Mouse (Mus musculus): ENCODE results near the gene Fsd1. TPM values are rescaled to one million over a fixed set of nuclear protein-coding genes. Genes with fewer than 3 reads are reported as not detected.
A peak's percentile ranks its signal among the peaks of the same experiment; 100 is the strongest.

Fsd1 gene
- polyA plus RNA-seq, 1 experiment from 2014 or later = 9.8 TPM

DNA sequence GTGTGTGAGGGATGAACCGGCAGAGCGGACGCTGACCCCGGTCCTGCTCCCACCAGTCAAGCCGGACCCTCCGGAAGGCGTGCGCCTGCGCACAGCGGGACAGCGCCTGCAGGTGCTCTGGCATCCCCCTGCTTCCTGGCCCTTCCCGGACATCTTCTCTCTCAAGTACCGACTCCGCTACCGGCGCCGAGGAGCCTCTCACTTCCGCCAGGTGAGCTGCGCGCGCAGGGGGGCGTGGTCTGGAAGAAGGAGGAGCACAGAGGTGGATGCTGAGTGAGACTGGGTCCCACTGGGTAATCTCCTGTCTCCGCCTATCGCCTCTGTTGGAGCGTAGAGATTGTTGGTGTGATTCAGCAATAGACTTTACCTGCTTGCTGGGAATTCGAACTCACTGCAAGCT lies 30.2 kb upstream of the Fsd1 start:
- H3K9ac ChIP-seq = no peak overlapping the region
- no peaks in the 10 kb centered on the region; the same call in 1 of the 2 replicates for H3K27me3 ChIP-seq (replicated peaks)
- WGBS = 2% methylated on average over 26 of the region's 26 CpGs
- peak; percentile 25 for ATAC-seq (ENCODE audit: insufficient read depth, low FRiP score, low read depth)
- H3K4me1 ChIP-seq = peaks cover 19% of the 10 kb centered on the region
- H3K4me2 ChIP-seq = peak overlapping the region; percentile 62
- H3K36me3 ChIP-seq = 0 out of 2 replicates have a peak, but pooled peaks cover 3% of the 10 kb centered on the region
- peak overlapping the region; percentile 42 for H3K4me3 ChIP-seq (replicated peaks)
- H3K9me3 ChIP-seq = no peaks in the 10 kb centered on the region
- H3K27ac ChIP-seq = no peak overlapping the region

GRCm38 (mm10) chr17:55956591-55956990 lies 29.7 kb upstream of the Fsd1 start:
- Histone ChIP-seq H3K4me2 (peak overlapping the region; percentile 62), H3K27me3 (replicated peaks) (no peaks in the 10 kb centered on the region; the same call in 1 of the 2 replicates), H3K9ac (no peak overlapping the region), H3K4me1 (peaks cover 19% of the 10 kb centered on the region), H3K4me3 (replicated peaks) (peak overlapping the region; percentile 42), H3K36me3 (0 out of 2 replicates have a peak, but pooled peaks cover 7% of the 10 kb centered on the region), H3K27ac (no peak overlapping the region), H3K9me3 (no peaks in the 10 kb centered on the region)
- 30% methylated on average over 6 of the region's 6 CpGs for WGBS
- no peak for ATAC-seq (ENCODE audit: insufficient read depth, low FRiP score, low read depth)

DNA sequence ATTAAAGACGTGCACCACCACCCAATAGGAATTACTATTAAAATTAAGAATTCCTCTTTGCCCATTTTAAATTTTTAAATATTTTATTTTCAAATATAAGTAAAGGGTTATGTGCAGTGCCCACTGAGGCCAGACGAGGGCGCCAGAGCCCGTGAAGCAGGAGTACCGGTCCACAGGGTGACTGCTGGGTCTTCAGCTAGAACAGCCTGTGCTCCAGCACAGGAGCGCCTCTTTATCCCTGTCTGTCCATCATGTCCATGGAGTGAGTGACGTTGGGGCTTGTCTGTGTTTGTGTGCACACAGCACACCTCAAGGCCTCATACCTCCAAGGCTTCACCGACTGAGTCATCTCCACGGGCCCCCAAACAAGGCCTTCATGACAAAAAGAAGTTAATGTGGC lies 29.1 kb upstream of the Fsd1 start:
- Histone ChIP-seq H3K4me3 (replicated peaks) (no peak overlapping the region), H3K36me3 (peaks cover 8% of the 10 kb centered on the region; the same call in 1 of the 2 replicates), H3K9ac (no peak overlapping the region), H3K27ac (no peak overlapping the region), H3K9me3 (no peaks in the 10 kb centered on the region), H3K4me1 (peaks cover 19% of the 10 kb centered on the region), H3K4me2 (no peak overlapping the region), H3K27me3 (replicated peaks) (no peaks in the 10 kb centered on the region; the same call in 1 of the 2 replicates)
- 15% methylated on average over 9 of the region's 9 CpGs for WGBS
- ATAC-seq (ENCODE audit: insufficient read depth, low FRiP score, low read depth) = no peak

DNA sequence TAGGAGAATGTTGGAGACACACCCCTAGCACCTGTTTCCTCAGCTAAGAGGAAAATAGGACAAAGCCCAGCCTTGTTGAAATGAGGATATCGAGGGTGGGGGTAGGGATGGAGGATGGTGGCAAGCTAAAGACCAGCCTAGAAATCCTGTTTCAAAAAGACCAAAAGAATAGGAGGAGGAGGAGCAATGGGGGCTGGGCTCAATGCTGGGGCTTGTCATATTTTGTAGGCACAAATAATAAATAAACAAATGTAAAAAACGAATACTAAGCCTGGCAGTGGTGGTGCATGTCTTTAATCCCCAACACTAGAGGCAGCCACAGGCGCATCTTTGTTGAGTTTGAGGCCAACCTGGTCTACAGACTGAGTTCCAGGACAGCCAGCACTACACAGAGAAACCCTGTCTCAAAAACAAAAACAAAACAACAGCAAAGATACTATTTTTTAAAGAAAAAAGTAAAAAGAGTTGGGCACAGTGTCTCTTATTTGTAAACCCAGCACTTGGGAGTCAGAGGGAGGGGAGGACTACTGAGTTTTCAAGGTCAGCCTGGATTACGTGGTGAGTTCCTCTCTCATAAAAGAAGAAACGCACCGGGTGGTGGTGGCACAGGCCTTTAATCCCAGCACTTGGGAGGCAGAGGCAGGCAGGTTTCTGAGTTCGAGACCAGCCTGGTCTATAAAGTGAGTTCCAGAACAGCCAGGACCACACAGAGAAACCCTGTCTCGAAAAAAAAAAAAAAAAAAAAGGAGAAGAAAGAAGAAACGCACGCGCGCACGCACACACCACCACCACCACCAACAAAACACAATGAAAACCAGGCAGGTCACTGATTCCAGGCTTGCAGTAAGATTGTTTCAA lies 28.4 kb upstream of the Fsd1 start:
- Histone ChIP-seq H3K4me2 (peak overlapping the region; percentile 66), H3K36me3 (peaks cover 11% of the 10 kb centered on the region; the same call in 1 of the 2 replicates), H3K9me3 (no peaks in the 10 kb centered on the region), H3K4me1 (peaks cover 21% of the 10 kb centered on the region), H3K4me3 (replicated peaks) (peak overlapping the region; percentile 65), H3K27ac (peak overlapping the region; percentile 98), H3K9ac (no peak overlapping the region; the same call in 1 of the 2 replicates), H3K27me3 (replicated peaks) (no peaks in the 10 kb centered on the region; the same call in 1 of the 2 replicates)
- no peak for ATAC-seq (ENCODE audit: insufficient read depth, low FRiP score, low read depth)
- WGBS = 79% methylated on average over 13 of the region's 13 CpGs

DNA sequence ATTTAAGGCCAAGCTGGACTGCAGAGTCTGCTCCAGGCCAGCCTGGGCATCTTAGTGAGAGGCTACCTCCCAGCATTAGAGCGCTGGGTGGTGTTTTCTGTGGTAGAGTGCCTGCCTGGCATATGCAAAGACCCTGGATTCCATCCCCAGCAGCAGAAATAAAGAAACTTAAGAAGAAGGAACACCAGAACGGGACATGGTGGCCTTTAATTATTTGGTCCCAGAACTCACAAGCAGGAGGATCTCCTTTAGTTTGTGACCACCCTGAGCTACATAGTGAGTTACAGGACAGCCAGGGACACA lies 27.8 kb upstream of the Fsd1 start:
- H3K4me2 ChIP-seq = peak overlapping the region; percentile 66
- H3K27me3 ChIP-seq (replicated peaks) = no peaks in the 10 kb centered on the region; the same call in 1 of the 2 replicates
- peaks cover 11% of the 10 kb centered on the region; the same call in 1 of the 2 replicates for H3K36me3 ChIP-seq
- H3K27ac ChIP-seq = peak overlapping the region; percentile 98
- peak overlapping the region; percentile 65 for H3K4me3 ChIP-seq (replicated peaks)
- 29% methylated on average over 2 of the region's 2 CpGs for WGBS
- no peak overlapping the region; the same call in 1 of the 2 replicates for H3K9ac ChIP-seq
- H3K4me1 ChIP-seq = peaks cover 24% of the 10 kb centered on the region
- ATAC-seq (ENCODE audit: insufficient read depth, low FRiP score, low read depth) = no peak
- H3K9me3 ChIP-seq = no peaks in the 10 kb centered on the region

DNA sequence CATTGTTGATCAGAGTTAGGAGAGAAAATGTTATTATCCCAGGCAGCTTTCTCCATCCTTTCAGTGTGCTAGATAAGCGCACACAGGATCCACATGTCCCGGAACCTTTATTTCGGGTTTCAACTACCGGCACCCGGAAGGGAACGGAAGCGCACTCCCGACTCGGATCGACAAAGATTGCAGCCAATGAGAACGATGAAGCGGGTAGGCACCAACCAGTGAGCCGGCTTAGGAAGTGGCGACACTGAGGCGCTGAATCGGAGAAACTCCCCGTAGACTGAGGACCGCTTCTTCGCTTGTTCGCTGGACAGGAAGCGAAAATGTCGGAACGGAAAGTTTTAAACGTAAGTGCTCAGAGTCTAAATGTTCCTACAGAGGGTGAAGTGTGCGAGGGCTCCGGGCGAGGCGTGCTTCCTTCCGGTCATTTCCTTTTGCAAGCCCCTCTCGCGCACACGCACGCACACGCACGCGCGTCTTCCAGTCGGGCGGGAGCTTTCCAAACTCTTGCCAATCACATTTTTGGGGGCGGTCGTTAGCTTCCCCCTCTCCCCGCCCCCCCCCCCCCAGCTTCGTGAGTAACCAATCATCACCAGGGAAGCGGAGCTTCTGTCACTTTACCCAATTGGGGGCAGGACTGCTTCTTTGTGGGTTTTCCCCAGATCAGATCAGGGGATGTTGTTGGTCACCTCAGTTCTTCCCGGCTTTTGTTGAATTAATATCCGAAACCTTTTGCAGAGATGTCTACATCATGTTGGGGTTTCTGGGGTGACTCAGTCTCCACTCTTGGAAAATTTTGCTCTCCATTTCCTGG lies 27.2 kb upstream of the Fsd1 start, which contains the start of gene Yju2:
Gene Yju2 (plus strand): TSS at position 182 of the 811 bp plus-strand sequence.
- Histone ChIP-seq H3K4me3 (replicated peaks) (peak within 1 kb of the TSS; percentile 65), H3K36me3 (peaks cover 11% of the 10 kb centered on the region; the same call in 1 of the 2 replicates), H3K27ac (peak within 1 kb of the TSS; percentile 98), H3K27me3 (replicated peaks) (no peaks in the 10 kb centered on the region; the same call in 1 of the 2 replicates), H3K4me1 (peaks cover 24% of the 10 kb centered on the region), H3K9ac (peak within 1 kb of the TSS; percentile 53; the same call in 1 of the 2 replicates), H3K4me2 (peak within 1 kb of the TSS; percentile 66), H3K9me3 (no peaks in the 10 kb centered on the region)
- ATAC-seq (ENCODE audit: insufficient read depth, low FRiP score, low read depth) = peak; percentile 92
- under 1% methylated on average over 45 of the region's 46 CpGs for WGBS

DNA sequence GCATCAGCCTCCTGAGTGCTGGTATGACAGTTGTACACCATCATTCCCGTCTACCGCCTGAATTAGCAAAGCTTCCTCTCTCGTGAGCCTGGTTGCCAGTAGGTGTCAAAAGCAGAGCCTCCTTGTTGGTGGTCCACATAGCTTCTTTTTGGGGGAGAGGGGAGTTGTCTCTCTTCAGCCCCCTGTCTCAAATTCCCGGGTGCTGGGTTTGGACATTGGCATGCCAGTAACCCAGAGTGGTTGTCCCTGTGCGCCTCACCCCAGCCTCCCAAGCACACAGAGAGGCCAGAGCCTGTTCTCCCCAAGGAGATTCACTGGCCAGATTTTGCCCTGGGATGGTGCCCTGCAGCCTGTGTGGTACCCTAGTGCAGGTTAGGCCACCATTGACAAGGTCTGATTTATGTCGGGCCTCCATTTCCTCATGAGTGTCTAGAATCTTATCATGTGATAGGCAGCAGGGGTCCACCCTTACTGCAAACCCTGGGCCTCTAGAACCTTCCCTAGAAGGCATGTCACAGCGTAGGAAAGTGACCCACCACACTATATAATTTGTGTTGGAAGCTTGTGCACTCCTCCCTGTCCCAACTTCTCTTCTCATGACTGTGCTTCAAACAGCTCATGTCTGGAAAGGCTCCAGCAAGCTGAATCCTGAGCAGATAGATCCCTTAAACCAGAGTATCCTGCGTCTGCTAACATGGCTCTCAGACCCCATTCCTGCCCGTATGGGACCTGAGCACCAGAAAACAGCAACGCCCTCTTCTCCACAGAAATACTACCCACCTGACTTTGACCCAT lies 26.2 kb upstream of the Fsd1 start:
- Histone ChIP-seq H3K4me1 (peaks cover 24% of the 10 kb centered on the region), H3K4me3 (replicated peaks) (peak overlapping the region; percentile 65), H3K9me3 (no peaks in the 10 kb centered on the region), H3K36me3 (peaks cover 20% of the 10 kb centered on the region), H3K9ac (peak overlapping the region; percentile 16; the same call in 1 of the 2 replicates), H3K27me3 (replicated peaks) (no peaks in the 10 kb centered on the region; the same call in 1 of the 2 replicates), H3K27ac (peak overlapping the region; percentile 98), H3K4me2 (peak overlapping the region; percentile 66)
- WGBS = 68% methylated on average over 10 of the region's 10 CpGs
- ATAC-seq (ENCODE audit: insufficient read depth, low FRiP score, low read depth) = no peak

DNA sequence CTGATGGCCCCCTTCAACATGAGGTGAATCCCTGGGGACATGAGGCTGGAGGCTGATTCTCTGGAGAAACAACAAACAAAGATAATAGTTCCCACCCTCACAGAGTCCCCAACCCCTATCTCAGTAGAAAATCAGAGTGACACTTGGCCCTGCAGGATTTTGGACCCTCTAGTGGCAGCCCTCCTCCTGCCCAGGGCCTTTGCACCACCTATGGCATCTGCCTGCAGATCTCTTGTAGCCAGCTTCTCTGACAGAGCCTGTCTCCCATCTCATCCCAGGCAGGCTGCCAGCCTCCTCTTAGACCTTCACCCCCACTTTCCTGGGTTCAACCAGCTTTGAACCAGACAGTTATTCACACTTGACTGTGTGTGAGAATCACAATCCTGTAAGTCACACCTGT lies 25.5 kb upstream of the Fsd1 start:
- peaks cover 24% of the 10 kb centered on the region for H3K36me3 ChIP-seq
- H3K4me2 ChIP-seq = no peak overlapping the region
- ATAC-seq (ENCODE audit: insufficient read depth, low FRiP score, low read depth) = no peak
- H3K9me3 ChIP-seq = no peaks in the 10 kb centered on the region
- no peak overlapping the region for H3K27ac ChIP-seq
- H3K9ac ChIP-seq = no peak overlapping the region
- no peak overlapping the region for H3K4me3 ChIP-seq (replicated peaks)
- H3K4me1 ChIP-seq = peaks cover 24% of the 10 kb centered on the region
- no peaks in the 10 kb centered on the region for H3K27me3 ChIP-seq (replicated peaks)

GRCm38 (mm10) chr17:55961631-55962030 lies 24.7 kb upstream of the Fsd1 start:
- H3K4me3 ChIP-seq (replicated peaks) = no peak overlapping the region
- 94% methylated on average over 7 of the region's 7 CpGs for WGBS
- H3K27ac ChIP-seq = no peak overlapping the region
- peaks cover 24% of the 10 kb centered on the region for H3K36me3 ChIP-seq
- peaks cover 19% of the 10 kb centered on the region for H3K4me1 ChIP-seq
- no peak for ATAC-seq (ENCODE audit: insufficient read depth, low FRiP score, low read depth)
- no peaks in the 10 kb centered on the region for H3K27me3 ChIP-seq (replicated peaks)
- H3K9me3 ChIP-seq = no peaks in the 10 kb centered on the region
- H3K9ac ChIP-seq = no peak overlapping the region
- H3K4me2 ChIP-seq = no peak overlapping the region

DNA sequence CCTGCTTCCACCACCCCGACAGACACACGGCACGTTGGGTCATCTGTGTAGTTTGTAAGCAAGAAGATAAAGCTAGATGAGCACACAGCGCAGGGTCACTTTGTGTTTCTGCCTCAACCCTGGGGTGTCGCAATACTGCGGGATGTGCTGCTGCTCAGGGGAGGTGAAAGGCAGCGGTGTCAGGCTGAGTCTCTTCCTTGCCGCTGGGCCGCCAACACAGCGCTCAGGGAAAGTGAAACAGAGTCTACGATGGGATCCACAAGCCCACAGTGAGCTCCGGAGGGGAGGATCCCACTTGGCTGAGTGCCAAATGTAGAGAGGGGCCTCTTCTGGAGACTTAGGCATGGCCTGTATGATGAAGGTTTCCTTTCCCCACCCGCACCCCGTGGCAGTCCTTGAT lies 23.1 kb upstream of the Fsd1 start:
- 65% methylated on average over 14 of the region's 14 CpGs for WGBS
- Histone ChIP-seq H3K4me2 (no peak overlapping the region), H3K27me3 (replicated peaks) (no peaks in the 10 kb centered on the region), H3K36me3 (peaks cover 31% of the 10 kb centered on the region), H3K27ac (no peak overlapping the region), H3K4me1 (peaks cover 16% of the 10 kb centered on the region), H3K9me3 (no peaks in the 10 kb centered on the region), H3K9ac (no peak overlapping the region), H3K4me3 (replicated peaks) (no peak overlapping the region)
- no peak for ATAC-seq (ENCODE audit: insufficient read depth, low FRiP score, low read depth)

GRCm38 (mm10) chr17:55964496-55964895 lies 21.8 kb upstream of the Fsd1 start:
- H3K9ac ChIP-seq = no peak overlapping the region
- no peak overlapping the region for H3K27ac ChIP-seq
- H3K4me3 ChIP-seq (replicated peaks) = no peak overlapping the region
- no peaks in the 10 kb centered on the region for H3K9me3 ChIP-seq
- no peak overlapping the region for H3K4me2 ChIP-seq
- ATAC-seq (ENCODE audit: insufficient read depth, low FRiP score, low read depth) = no peak
- H3K27me3 ChIP-seq (replicated peaks) = no peaks in the 10 kb centered on the region
- 88% methylated on average over 10 of the region's 10 CpGs for WGBS
- peaks cover 11% of the 10 kb centered on the region for H3K4me1 ChIP-seq
- peaks cover 31% of the 10 kb centered on the region for H3K36me3 ChIP-seq
